Mouse (Mus musculus): ENCODE results near the gene Aplnr.

DNA sequence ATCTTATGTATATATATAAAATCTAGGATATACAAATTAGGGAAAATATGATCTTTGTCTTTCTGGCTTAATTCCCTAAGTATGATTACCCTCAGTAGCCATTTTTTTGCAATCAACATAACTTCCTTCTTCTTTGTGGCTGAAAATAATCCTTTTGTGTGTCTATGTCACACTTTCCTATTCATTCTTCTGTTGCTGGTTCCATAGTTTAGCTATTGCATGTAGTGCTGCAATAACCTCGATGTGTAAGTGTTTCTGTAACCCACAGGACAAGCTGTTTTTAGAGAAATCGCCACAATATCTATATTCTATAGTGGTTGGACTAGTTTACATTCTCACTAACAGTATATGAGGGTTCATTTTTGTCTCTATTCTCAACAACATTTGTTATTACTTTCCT lies 8.9 kb downstream of the Aplnr start:
- TF ChIP-seq GATA1 (IDR thresholded peaks at IDR 0.05; ENCODE audit: low read length), result no peak
- no peak for TF ChIP-seq TAL1 (IDR thresholded peaks at IDR 0.05; ENCODE audit: low read length)

Measured in erythroblast, embryonic 14.5 days (primary cell).